Mouse (Mus musculus) kidney, adult 2 months (tissue): ENCODE measurements at regions not wholly inside any gene's neighbourhood (a gene's known extent, or its start where the extent isn't known, plus 50 kb on each side); places are given as distances from the start of the nearest gene placed in this dataset.

Source experiments
- DNase-seq: peaks from one replicate; pipeline ENCODE4 v3.0.0; 2021
- H3K27ac ChIP-seq: fragments of 200-500 bp; 2 replicates; pipeline ENCODE4 v1.5.1; 2012; ENCODE audit warnings: low read depth, low read length, control low read depth, inconsistent platforms; ENCODE audit not compliant: insufficient read depth
- H3K27me3 ChIP-seq: fragments of 200-500 bp; replicated peaks from 2 replicates; pipeline ENCODE4 v1.6.1; 2012; ENCODE audit warnings: mild to moderate bottlenecking, moderate library complexity, low read length, inconsistent platforms; ENCODE audit not compliant: control insufficient read depth, insufficient read depth
- H3K36me3 ChIP-seq: fragments of 200-500 bp; 2 replicates; pipeline ENCODE4 v1.6.1; 2012; ENCODE audit warnings: mild to moderate bottlenecking, moderate library complexity, low read length, inconsistent platforms; ENCODE audit not compliant: control insufficient read depth, insufficient read depth
- H3K4me1 ChIP-seq: fragments of 200-500 bp; 2 replicates; pipeline ENCODE4 v1.6.1; 2011; ENCODE audit warnings: low read length; ENCODE audit not compliant: control insufficient read depth, insufficient read depth
- H3K4me3 ChIP-seq: fragments of 200-500 bp; 2 replicates; pipeline ENCODE4 v1.5.1; 2011; ENCODE audit warnings: mild to moderate bottlenecking, low read depth, low read length, control low read depth; ENCODE audit not compliant: insufficient read depth
- CTCF ChIP-seq: fragments of 200-500 bp; conservative IDR thresholded peaks from 2 replicates; pipeline ENCODE4 v1.5.1; 2011; ENCODE audit warnings: low read depth, mild to moderate bottlenecking, control low read depth, low read length, moderate library complexity, mixed read lengths; ENCODE audit not compliant: insufficient read depth, insufficient read length
- POLR2A ChIP-seq: fragments of 200-500 bp; IDR thresholded peaks from one replicate; pipeline ENCODE4 v1.6.1; 2011; ENCODE audit warnings: low read depth, low read length, control low read depth
- WGBS: fragments of 180-500 bp; shearing (Covaris S2); methylation state at CpG from one replicate; pipeline ENCODE4 v1.1.7; 2018; 5-methylcytosine and 5-hydroxymethylcytosine counted together

- DNase-seq, result peak; percentile 59
- Histone ChIP-seq H3K4me1 (no peaks in the 10 kb centered on the region), H3K36me3 (no peaks in the 10 kb centered on the region), H3K27ac (no peak overlapping the region), H3K27me3 (no peaks in the 10 kb centered on the region), H3K4me3 (no peak overlapping the region)
- 48% methylated on average over 6 of the region's 6 CpGs for WGBS
- no peak for TF ChIP-seq POLR2A
- no peak for TF ChIP-seq CTCF
Measured at GRCm38 (mm10) chr15:93821236-93821635, 225.5 kb upstream of the Prickle1 start.

- Histone ChIP-seq H3K27ac (no peak overlapping the region), H3K4me1 (no peaks in the 10 kb centered on the region), H3K27me3 (no peaks in the 10 kb centered on the region), H3K36me3 (no peaks in the 10 kb centered on the region), H3K4me3 (no peak overlapping the region)
- DNase-seq, result no peak
- 40% methylated on average over 7 of the region's 7 CpGs for WGBS
- no peak for TF ChIP-seq CTCF
- no peak for TF ChIP-seq POLR2A
Measured at GRCm38 (mm10) chr15:93812011-93812410, 216.3 kb upstream of the Prickle1 start.

- no peak for TF ChIP-seq CTCF
- TF ChIP-seq POLR2A, result no peak
- WGBS, result 94% methylated on average over 8 of the region's 8 CpGs
- no peak overlapping the region for H3K27ac ChIP-seq
- no peak for DNase-seq
- H3K27me3 ChIP-seq, result no peaks in the 10 kb centered on the region
- no peaks in the 10 kb centered on the region for H3K4me1 ChIP-seq
- H3K4me3 ChIP-seq, result no peak overlapping the region
- no peaks in the 10 kb centered on the region for H3K36me3 ChIP-seq
Measured at GRCm38 (mm10) chr15:93807993-93808392, 212.3 kb upstream of the Prickle1 start.

GRCm38 (mm10) chr15:93807505-93807904 lies 211.8 kb upstream of the Prickle1 start:
- Histone ChIP-seq H3K4me1 (no peaks in the 10 kb centered on the region), H3K36me3 (no peaks in the 10 kb centered on the region), H3K27ac (no peak overlapping the region), H3K27me3 (no peaks in the 10 kb centered on the region), H3K4me3 (no peak overlapping the region)
- no peak for TF ChIP-seq CTCF
- no peak for TF ChIP-seq POLR2A
- no peak for DNase-seq
- 90% methylated on average over 8 of the region's 8 CpGs for WGBS

GRCm38 (mm10) chr15:93804703-93805102 lies 209.0 kb upstream of the Prickle1 start:
- no peak for TF ChIP-seq CTCF
- TF ChIP-seq POLR2A, result no peak
- no peaks in the 10 kb centered on the region for H3K4me1 ChIP-seq
- DNase-seq, result no peak
- no peaks in the 10 kb centered on the region for H3K36me3 ChIP-seq
- 83% methylated on average over 9 of the region's 9 CpGs for WGBS
- no peaks in the 10 kb centered on the region for H3K27me3 ChIP-seq
- no peak overlapping the region for H3K27ac ChIP-seq
- H3K4me3 ChIP-seq, result no peak overlapping the region

GRCm38 (mm10) chr15:93790531-93790930 lies 194.8 kb upstream of the Prickle1 start:
- 67% methylated on average over 9 of the region's 9 CpGs for WGBS
- DNase-seq, result no peak

GRCm38 (mm10) chr15:93789762-93790161 lies 194.1 kb upstream of the Prickle1 start:
- Histone ChIP-seq H3K4me3 (no peak overlapping the region), H3K27ac (no peak overlapping the region), H3K27me3 (no peaks in the 10 kb centered on the region), H3K36me3 (no peaks in the 10 kb centered on the region), H3K4me1 (no peaks in the 10 kb centered on the region)
- WGBS, result 54% methylated on average over 3 of the region's 3 CpGs
- DNase-seq, result no peak
- TF ChIP-seq POLR2A, result no peak
- no peak for TF ChIP-seq CTCF

More at GRCm38 (mm10) chr15:93790531-93790930, 194.8 kb upstream of the Prickle1 start:
- H3K27me3 ChIP-seq, result no peaks in the 10 kb centered on the region
- no peak overlapping the region for H3K27ac ChIP-seq
- no peak overlapping the region for H3K4me3 ChIP-seq
- no peak for TF ChIP-seq POLR2A
- TF ChIP-seq CTCF, result no peak
- H3K36me3 ChIP-seq, result no peaks in the 10 kb centered on the region
- H3K4me1 ChIP-seq, result no peaks in the 10 kb centered on the region

GRCm38 (mm10) chr15:93787361-93787760 lies 191.7 kb upstream of the Prickle1 start:
- no peaks in the 10 kb centered on the region for H3K36me3 ChIP-seq
- H3K4me3 ChIP-seq, result no peak overlapping the region
- H3K4me1 ChIP-seq, result no peaks in the 10 kb centered on the region
- WGBS, result 95% methylated on average over 6 of the region's 6 CpGs
- TF ChIP-seq POLR2A (no peak), CTCF (no peak)
- H3K27me3 ChIP-seq, result no peaks in the 10 kb centered on the region
- DNase-seq, result no peak
- H3K27ac ChIP-seq, result no peak overlapping the region
